Mouse (Mus musculus) kidney, adult 11 months (tissue): ENCODE data around the gene Cnksr3.

Experiments used
- DNase-seq: peaks from one replicate; pipeline ENCODE4 v3.0.0; 2022

Gene Cnksr3

DNA sequence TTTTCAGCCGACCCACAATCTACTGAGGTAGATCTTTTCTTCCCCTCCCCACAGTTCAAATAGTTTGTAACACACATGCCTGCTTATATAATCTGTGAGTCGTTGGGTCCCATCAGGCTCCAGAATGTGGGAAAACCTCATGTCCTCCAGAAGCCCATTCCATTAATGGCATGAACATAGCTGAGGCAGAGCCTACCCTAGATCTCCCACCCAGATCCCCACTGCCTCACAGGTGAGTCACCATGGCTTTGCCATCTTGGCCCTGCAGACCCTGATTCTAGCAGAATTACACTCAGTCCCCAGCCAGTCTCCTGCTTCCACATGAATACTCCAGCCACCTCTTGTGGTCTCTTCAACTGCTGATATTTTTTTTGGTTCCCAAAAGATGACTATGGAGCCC is 136.4 kb downstream of the Cnksr3 start:
- DNase-seq = no peak

GRCm38 (mm10) chr10:7074231-7074630 is 137.8 kb downstream of the Cnksr3 start:
- no peak for DNase-seq

DNA sequence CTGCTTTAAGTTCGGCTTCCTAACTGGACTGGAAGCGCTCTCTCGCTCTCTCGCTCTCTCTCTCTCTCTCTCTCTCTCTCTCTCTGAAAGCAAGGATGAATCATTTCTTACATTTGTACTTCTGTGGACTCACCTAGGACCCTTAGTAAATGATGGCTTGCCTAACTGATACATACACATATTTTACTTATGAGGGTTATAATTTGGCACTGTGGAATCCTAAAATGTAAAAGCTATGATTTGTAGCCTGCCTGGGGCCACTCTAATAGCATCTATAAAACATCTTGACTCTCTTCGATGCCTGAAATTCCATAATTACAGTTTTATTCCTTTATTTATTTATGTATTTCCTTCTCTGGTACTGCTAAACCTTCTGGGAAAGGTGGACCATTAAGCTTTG is 141.1 kb downstream of the Cnksr3 start:
- DNase-seq = no peak

GRCm38 (mm10) chr10:7070100-7070835 is 141.8 kb downstream of the Cnksr3 start:
- DNase-seq = no peak

- no peak for DNase-seq
Measured at GRCm38 (mm10) chr10:7069090-7069489, 142.9 kb downstream of the Cnksr3 start.
